Mouse (Mus musculus) left cerebral cortex, postnatal 14 days (tissue): Measurements from ENCODE around the gene Lgals9. TPM values are rescaled to one million over a fixed set of nuclear protein-coding genes. Genes with fewer than 3 reads are reported as not detected.

ENCODE experiments used
- DNase-seq, 2 experiments: peaks; one replicate each; pipeline ENCODE4 v3.0.0; 2021 to 2022; ENCODE audit warnings: low spot score in 2 of 2, mixed read lengths in 1 of 2
- intact Hi-C: fragments of 180-260 bp; cut with DNase I; formaldehyde crosslinking; loops from one replicate; pipeline ENCODE4 v1.15.1; 2025
- long read RNA-seq, 2 experiments: library from polyadenylated mRNA; stranded (forward); transcript quantifications; one replicate each; pipeline ENCODE4 v2.0.0; 2021
- total RNA-seq, 2 experiments: library from RNA; stranded (reverse); gene quantifications; 2 replicates each; pipeline ENCODE4 v1.2.3; 2021

The Lgals9 gene
- total RNA-seq = 1 to 10 TPM; 6.5 to 7.5 TPM
- long read RNA-seq, experiment 1, partial matches to known transcripts = 1 of 3 reads
- long read RNA-seq, experiment 1, other reads (novel, unspliced or antisense) = 0 of 3 reads
- long read RNA-seq, experiment 2, partial matches to known transcripts = 1 of 7 reads
- long read RNA-seq, experiment 2, other reads (novel, unspliced or antisense) = 2 of 7 reads

GRCm38 (mm10) chr11:78984483-78985177, at the start of gene Lgals9:
Gene Lgals9, minus strand, starts transcription at chr11:78984946.
- intact Hi-C loops = no loop called here
- DNase-seq = peak; percentile 42 to 47

GRCm38 (mm10) chr11:79033636-79034035, 48.9 kb upstream of the Lgals9 start:
- DNase-seq = no peak
- intact Hi-C loops = loop anchor here (5.0 kb wide), 2 partner anchors 49 to 114 kb away; partner anchors contain the start of gene Ksr1

GRCm38 (mm10) chr11:79033021-79033420, 48.3 kb upstream of the Lgals9 start:
- intact Hi-C loops = loop anchor here (5.0 kb wide), 2 partner anchors 49 to 114 kb away; partner anchors contain the start of gene Ksr1
- DNase-seq = no peak

GRCm38 (mm10) chr11:79031452-79031746, 46.7 kb upstream of the Lgals9 start:
- DNase-seq = no peak
- intact Hi-C loops = loop anchor here (5.0 kb wide), 2 partner anchors 51 to 116 kb away; partner anchors contain the start of gene Ksr1

GRCm38 (mm10) chr11:79030570-79031451, 46.1 kb upstream of the Lgals9 start:
- intact Hi-C loops = loop anchor here (1.0 to 5.0 kb wide), 3 partner anchors 51 to 183 kb away; partner anchors contain the start of gene Ksr1
- peak; percentile 87 to 92 for DNase-seq

GRCm38 (mm10) chr11:79023751-79024150, 39.0 kb upstream of the Lgals9 start:
- intact Hi-C loops = no loop called here
- DNase-seq = no peak

GRCm38 (mm10) chr11:79023342-79023741, 38.6 kb upstream of the Lgals9 start:
- intact Hi-C loops = no loop called here
- DNase-seq = no peak

GRCm38 (mm10) chr11:79022836-79023235, 38.1 kb upstream of the Lgals9 start:
- intact Hi-C loops = no loop called here

GRCm38 (mm10) chr11:79020535-79021045, 35.8 kb upstream of the Lgals9 start:
- no peak for DNase-seq
- intact Hi-C loops = no loop called here

More at GRCm38 (mm10) chr11:79022836-79023235, 38.1 kb upstream of the Lgals9 start:
- DNase-seq = no peak

GRCm38 (mm10) chr11:79019839-79020534, 35.2 kb upstream of the Lgals9 start:
- DNase-seq = no peak
- intact Hi-C loops = loop anchor here (5.0 kb wide), 1 partner anchor 53 kb away; no protein-coding TSS in a partner anchor

- peak; percentile 67 to 82 for DNase-seq
- intact Hi-C loops = loop anchor here (5.0 kb wide), 1 partner anchor 52 kb away; no protein-coding TSS in a partner anchor
These were observed 34.4 kb upstream of the Lgals9 start for GRCm38 (mm10) chr11:79018954-79019704.

GRCm38 (mm10) chr11:79017161-79017606, 32.4 kb upstream of the Lgals9 start:
- intact Hi-C loops = loop anchor here (5.0 kb wide), 1 partner anchor 50 kb away; no protein-coding TSS in a partner anchor
- no peak for DNase-seq

- no peak for DNase-seq
- intact Hi-C loops = loop anchor here (5.0 kb wide), 1 partner anchor 49 kb away; no protein-coding TSS in a partner anchor
These were observed 31.5 kb upstream of the Lgals9 start for GRCm38 (mm10) chr11:79016236-79016635.

GRCm38 (mm10) chr11:79015660-79016215, 31.0 kb upstream of the Lgals9 start:
- intact Hi-C loops = loop anchor here (5.0 kb wide), 1 partner anchor 48 kb away; no protein-coding TSS in a partner anchor
- no peak for DNase-seq

GRCm38 (mm10) chr11:79014602-79015325, 30.0 kb upstream of the Lgals9 start:
- no peak for DNase-seq
- intact Hi-C loops = loop anchor here (5.0 kb wide), 1 partner anchor 47 kb away; no protein-coding TSS in a partner anchor

GRCm38 (mm10) chr11:79013806-79014205, 29.1 kb upstream of the Lgals9 start:
- no peak for DNase-seq
- intact Hi-C loops = no loop called here

- DNase-seq = no peak
- intact Hi-C loops = no loop called here
These were observed 28.3 kb upstream of the Lgals9 start for GRCm38 (mm10) chr11:79013056-79013455.
